Mouse (Mus musculus) heart, embryonic 14.5 days (tissue): ENCODE data around the gene Tnfrsf13c. TPM values are rescaled to one million over a fixed set of nuclear protein-coding genes. Genes with fewer than 3 reads are reported as not detected.

ENCODE experiments used
- ATAC-seq: fragments of 200-750 bp; cut with Nextera tagmentation; 2 replicates; pipeline ENCODE4 v1.8.0; 2017; ENCODE audit warnings: low read depth, moderate TSS enrichment; ENCODE audit not compliant: insufficient number of reproducible peaks, insufficient read depth, low FRiP score
- H3K27ac ChIP-seq, 2 experiments: fragments of 200-500 bp in 1 of 2; fragments of 300-500 bp in 1 of 2; sonication (generic) in 1 of 2; replicated peaks in 1 of 2; 2 replicates each; pipeline ENCODE4 v1.5.1; 2012 to 2014; ENCODE audit warnings: low read depth in 2 of 2, low read length in 2 of 2, control low read depth in 1 of 2, mild to moderate bottlenecking in 1 of 2, mixed read lengths in 1 of 2; ENCODE audit not compliant: control insufficient read depth in 1 of 2, insufficient read depth in 1 of 2
- H3K27me3 ChIP-seq: fragments of 300-500 bp; sonication (generic); 2 replicates; pipeline ENCODE4 v1.6.1; 2014; ENCODE audit warnings: mild to moderate bottlenecking, low read length, control low read depth; ENCODE audit not compliant: control insufficient read depth, insufficient read depth
- H3K36me3 ChIP-seq: fragments of 300-500 bp; sonication (generic); 2 replicates; pipeline ENCODE4 v1.6.1; 2014; ENCODE audit warnings: mild to moderate bottlenecking, control low read depth, low read length, mixed read lengths; ENCODE audit not compliant: control insufficient read depth, insufficient read depth
- H3K4me1 ChIP-seq, 2 experiments: fragments of 200-500 bp in 1 of 2; fragments of 300-500 bp in 1 of 2; sonication (generic) in 1 of 2; 2 replicates each; pipeline ENCODE4 v1.6.1; 2012 to 2014; ENCODE audit warnings: low read length in 2 of 2, control low read depth in 1 of 2, mixed read lengths in 1 of 2; ENCODE audit not compliant: control insufficient read depth in 2 of 2, insufficient read depth in 2 of 2
- H3K4me2 ChIP-seq: fragments of 300-500 bp; sonication (generic); 2 replicates; pipeline ENCODE4 v1.6.1; 2014; ENCODE audit warnings: mild to moderate bottlenecking, low read length
- H3K4me3 ChIP-seq, 2 experiments: fragments of 200-500 bp in 1 of 2; fragments of 300-500 bp in 1 of 2; sonication (generic) in 1 of 2; 2 replicates each; pipeline ENCODE4 v1.5.1; 2012 to 2014; ENCODE audit warnings: low read length in 2 of 2, mild to moderate bottlenecking in 2 of 2, control low read depth in 1 of 2, low read depth in 1 of 2, moderate library complexity in 1 of 2; ENCODE audit not compliant: control insufficient read depth in 1 of 2, insufficient read depth in 1 of 2
- H3K9ac ChIP-seq: fragments of 300-500 bp; sonication (generic); 2 replicates; pipeline ENCODE4 v1.6.1; 2014; ENCODE audit warnings: mild to moderate bottlenecking, low read length
- H3K9me3 ChIP-seq: fragments of 300-500 bp; sonication (generic); 2 replicates; pipeline ENCODE4 v1.6.1; 2016; ENCODE audit warnings: low read length, control low read depth; ENCODE audit not compliant: control insufficient read depth
- WGBS: fragments of 180-500 bp; shearing (Covaris S2); extraction: QIAGEN DNeasy Blood & Tissue Kit; methylation state at CpG from one replicate; pipeline ENCODE4 v1.1.7; 2014; 5-methylcytosine and 5-hydroxymethylcytosine counted together
- polyA plus RNA-seq: library from polyadenylated mRNA; unstranded; fragments of >200 nt; fragmentation: Nextera tagmentation; extraction: Ambion mirVana; gene quantifications from 2 replicates; pipeline ENCODE4 v1.2.1, GENCODE M21; 2014

The Tnfrsf13c gene
- polyA plus RNA-seq, 1 experiment from 2014 or later, result 0.11 TPM

DNA sequence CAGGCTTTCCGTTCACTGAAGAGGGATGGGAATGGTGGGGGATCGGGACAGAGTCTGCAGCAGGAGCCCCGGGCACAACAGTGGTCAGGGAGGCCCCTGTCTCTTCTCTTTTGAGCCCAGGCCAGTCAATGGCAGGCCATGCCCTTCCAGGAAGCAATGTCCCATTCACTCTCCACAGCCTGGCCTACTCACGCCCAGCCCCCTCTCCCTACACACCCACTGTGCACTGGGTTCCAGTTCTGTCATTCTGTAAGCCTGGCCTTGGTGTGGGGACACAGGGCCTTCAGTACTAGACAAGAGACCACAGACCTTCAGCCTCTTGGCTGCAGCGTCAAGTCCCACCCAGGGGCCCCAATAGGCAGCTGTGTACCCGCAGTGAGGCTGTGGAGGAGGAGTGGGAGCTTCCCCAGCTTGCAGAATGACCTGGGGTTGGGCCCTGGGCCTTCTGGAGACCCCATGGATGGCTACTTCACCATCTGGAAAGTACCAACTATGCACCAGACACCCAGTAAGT is 6.0 kb upstream of the Tnfrsf13c start:
- H3K9ac ChIP-seq, result no peak overlapping the region
- peaks cover 0 to 9% of the 10 kb centered on the region in 2 experiments; a peak in 2 of 4 replicates for H3K4me1 ChIP-seq
- ATAC-seq, result no peak
- peaks cover 7% of the 10 kb centered on the region for H3K36me3 ChIP-seq
- no peak overlapping the region for H3K27ac ChIP-seq
- no peaks in the 10 kb centered on the region for H3K9me3 ChIP-seq
- peaks cover 11% of the 10 kb centered on the region for H3K27me3 ChIP-seq
- no peak overlapping the region for H3K4me3 ChIP-seq
- no peak overlapping the region for H3K4me2 ChIP-seq
- WGBS, result 74% methylated on average over 6 of the region's 6 CpGs

DNA sequence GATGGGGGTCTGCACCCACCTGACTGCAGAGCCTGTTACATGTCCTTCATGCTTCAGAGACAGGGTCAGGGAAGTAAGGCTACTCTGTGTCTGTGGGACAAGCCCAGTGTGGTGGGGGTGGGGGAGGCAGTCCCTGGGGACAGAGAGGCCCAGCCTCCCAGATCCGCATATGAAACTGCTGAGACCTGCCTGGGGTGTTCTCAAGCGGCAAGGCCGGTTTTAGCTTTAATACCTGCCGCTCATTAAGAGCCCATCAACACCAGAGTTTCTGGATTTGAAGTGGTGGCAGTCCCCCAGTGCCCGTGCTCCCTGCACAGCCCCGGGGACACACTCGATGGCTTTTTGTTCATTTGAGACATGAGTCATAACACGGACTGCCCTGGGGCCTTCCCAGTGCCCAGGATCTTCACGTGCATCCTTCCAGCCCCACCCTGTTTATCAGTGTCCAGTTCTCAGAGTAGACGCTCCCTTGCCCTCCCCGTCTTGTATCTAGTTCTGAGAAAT is 5.4 kb upstream of the Tnfrsf13c start:
- H3K27ac ChIP-seq, result no peak overlapping the region
- no peak for ATAC-seq

GRCm38 (mm10) chr15:82225769-82226168 is 1.6 kb upstream of the Tnfrsf13c start:
- Histone ChIP-seq H3K4me3 (no peak overlapping the region), H3K9me3 (no peaks in the 10 kb centered on the region), H3K36me3 (no peaks in the 10 kb centered on the region), H3K9ac (no peak overlapping the region), H3K27ac (no peak overlapping the region), H3K4me1 (peaks cover 4 to 24% of the 10 kb centered on the region in 2 experiments; a peak in 3 of 4 replicates), H3K27me3 (peaks cover 52% of the 10 kb centered on the region), H3K4me2 (no peak overlapping the region)
- no peak for ATAC-seq
- 85% methylated on average over 5 of the region's 5 CpGs for WGBS

More for the DNA sequence above, 5.4 kb upstream of the Tnfrsf13c start:
- no peak overlapping the region for H3K4me3 ChIP-seq
- peak overlapping the region; percentile 25; the same call in 1 of the 2 replicates for H3K9ac ChIP-seq
- peaks cover 17% of the 10 kb centered on the region for H3K27me3 ChIP-seq
- no peak overlapping the region for H3K4me2 ChIP-seq
- no peaks in the 10 kb centered on the region for H3K9me3 ChIP-seq
- WGBS, result 30% methylated on average over 11 of the region's 11 CpGs
- H3K36me3 ChIP-seq, result peaks cover 7% of the 10 kb centered on the region
- H3K4me1 ChIP-seq, result peaks cover 0 to 9% of the 10 kb centered on the region in 2 experiments; a peak in 2 of 4 replicates

DNA sequence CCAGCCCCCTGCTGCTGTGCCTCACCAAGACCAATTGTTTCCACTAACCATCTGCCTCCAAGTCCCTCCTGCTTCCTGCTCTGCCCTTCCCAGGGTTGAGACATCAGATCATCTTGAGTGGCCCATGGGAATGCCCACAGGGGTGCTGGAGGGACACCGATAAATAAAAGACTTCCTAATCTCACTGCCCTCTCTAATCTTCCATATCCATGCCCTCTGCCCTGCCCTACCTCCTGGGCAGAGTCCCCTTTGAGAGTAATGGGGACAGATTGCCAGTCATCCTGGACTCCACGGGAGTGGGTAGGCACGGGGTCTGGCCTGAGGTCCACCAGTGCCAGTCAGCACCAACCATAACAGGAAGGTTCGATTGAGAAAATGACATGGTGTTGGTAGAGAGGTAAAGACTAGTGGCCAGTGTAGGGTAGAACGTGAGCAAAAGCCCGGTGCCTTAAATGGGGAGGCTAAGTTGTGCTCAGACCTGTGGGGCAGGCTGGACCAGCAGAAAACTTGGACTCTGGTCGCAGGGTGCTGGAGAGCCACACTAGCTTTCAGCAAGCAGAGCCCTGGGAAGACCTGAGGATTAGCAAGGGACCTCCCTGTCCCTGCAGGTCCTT is 540 bp upstream of the Tnfrsf13c start:
- H3K36me3 ChIP-seq, result no peaks in the 10 kb centered on the region
- H3K27me3 ChIP-seq, result peaks cover 57% of the 10 kb centered on the region
- H3K9me3 ChIP-seq, result no peaks in the 10 kb centered on the region
- peak overlapping the region in 1 of 2 experiments; percentile 40; a peak in 1 of 4 replicates for H3K4me3 ChIP-seq
- peaks cover 4 to 20% of the 10 kb centered on the region in 2 experiments; a peak in 3 of 4 replicates for H3K4me1 ChIP-seq
- no peak for ATAC-seq
- no peak overlapping the region for H3K9ac ChIP-seq
- no peak overlapping the region for H3K27ac ChIP-seq
- H3K4me2 ChIP-seq, result peak overlapping the region; percentile 67
- WGBS, result 27% methylated on average over 7 of the region's 7 CpGs

GRCm38 (mm10) chr15:82223251-82223650 is 918 bp downstream of the Tnfrsf13c start:
- H3K4me3 ChIP-seq, result no peak overlapping the region
- H3K9ac ChIP-seq, result no peak overlapping the region
- ATAC-seq, result no peak
- H3K4me2 ChIP-seq, result no peak overlapping the region
- 12% methylated on average over 7 of the region's 7 CpGs for WGBS
- H3K27me3 ChIP-seq, result peaks cover 67% of the 10 kb centered on the region
- no peak overlapping the region for H3K27ac ChIP-seq
- no peaks in the 10 kb centered on the region for H3K36me3 ChIP-seq
- no peaks in the 10 kb centered on the region for H3K9me3 ChIP-seq
- peaks cover 4 to 15% of the 10 kb centered on the region in 2 experiments; a peak in 3 of 4 replicates for H3K4me1 ChIP-seq

DNA sequence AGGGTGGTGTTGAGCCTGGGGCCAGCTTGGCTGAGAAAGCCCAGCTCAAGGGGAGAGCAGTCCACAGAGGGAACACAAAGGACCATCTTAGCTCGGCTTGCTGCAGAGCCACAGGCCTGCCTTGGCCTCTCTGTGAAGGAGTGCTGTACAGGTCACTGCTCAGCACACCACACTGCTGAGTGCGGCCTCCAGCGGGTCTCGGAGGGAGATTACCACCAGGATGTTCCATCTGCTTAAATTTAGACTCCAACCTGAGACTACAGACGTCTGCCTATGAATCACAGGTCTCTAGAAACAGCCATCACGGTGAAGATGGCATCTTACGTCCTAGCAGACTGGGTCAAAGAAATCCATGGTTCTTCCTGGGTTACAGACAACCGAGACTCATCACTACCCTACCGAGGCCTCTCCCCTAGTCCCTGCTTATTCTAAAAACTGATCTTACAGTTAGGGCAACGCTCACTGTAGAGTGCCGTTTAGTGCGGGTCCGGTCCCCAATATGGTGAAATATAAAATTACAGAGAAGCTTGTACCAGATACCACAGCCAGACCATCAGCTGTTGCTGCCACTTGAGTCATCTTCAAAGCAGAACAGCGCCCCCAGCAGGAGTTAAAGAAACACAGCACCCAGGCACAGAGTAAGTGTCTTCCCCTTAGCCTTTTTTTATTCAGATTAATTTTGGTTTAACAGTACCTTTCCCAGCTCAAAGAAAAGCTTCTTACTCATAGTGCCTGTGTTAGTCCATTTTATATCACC is 2.9 kb downstream of the Tnfrsf13c start:
- 72% methylated on average over 14 of the region's 14 CpGs for WGBS
- H3K27me3 ChIP-seq, result peaks cover 81% of the 10 kb centered on the region

GRCm38 (mm10) chr15:82220003-82220675 is 4.0 kb downstream of the Tnfrsf13c start:
- Histone ChIP-seq H3K27ac (no peak overlapping the region), H3K9me3 (no peaks in the 10 kb centered on the region), H3K36me3 (no peaks in the 10 kb centered on the region), H3K4me2 (no peak overlapping the region), H3K27me3 (peaks cover 81% of the 10 kb centered on the region), H3K4me3 (no peak overlapping the region), H3K9ac (no peak overlapping the region), H3K4me1 (peaks cover 18 to 32% of the 10 kb centered on the region in 2 experiments)
- WGBS, result 68% methylated on average over 12 of the region's 12 CpGs
- ATAC-seq, result no peak

More for the DNA sequence above, 2.9 kb downstream of the Tnfrsf13c start:
- Histone ChIP-seq H3K4me3 (no peak overlapping the region), H3K9ac (no peak overlapping the region), H3K4me2 (no peak overlapping the region), H3K9me3 (no peaks in the 10 kb centered on the region), H3K36me3 (no peaks in the 10 kb centered on the region), H3K27ac (no peak overlapping the region), H3K4me1 (peaks cover 9 to 26% of the 10 kb centered on the region in 2 experiments; a peak in 3 of 4 replicates)
- no peak for ATAC-seq
